Mouse (Mus musculus) erythroid progenitor cell, adult 5-6 weeks (primary cell): ENCODE data around the gene Miga2. TPM values are rescaled to one million over a fixed set of nuclear protein-coding genes. Genes with fewer than 3 reads are reported as not detected.

Experiments
- ATAC-seq: replicated peaks from 2 replicates; pipeline ENCODE4 v1.8.0; 2016; ENCODE audit warnings: moderate number of reproducible peaks, mild to moderate bottlenecking, moderate TSS enrichment, inconsistent platforms; ENCODE audit not compliant: poor library complexity, low FRiP score, severe bottlenecking
- total RNA-seq, 2 experiments: library from RNA; stranded (forward) in 1 of 2; stranded (reverse) in 1 of 2; fragments of 150-400 nt in 1 of 2; fragments of 186-747, 209-891 nt in 1 of 2; gene quantifications; 2 replicates each; pipeline versions ENCODE4 v1.2.3 to v1.2.4; 2015 to 2017; ENCODE audit warnings: low replicate concordance in 2 of 2

Miga2 gene
- total RNA-seq, 2 experiments from 2014 or later, result 3.8 to 12.4 TPM

DNA sequence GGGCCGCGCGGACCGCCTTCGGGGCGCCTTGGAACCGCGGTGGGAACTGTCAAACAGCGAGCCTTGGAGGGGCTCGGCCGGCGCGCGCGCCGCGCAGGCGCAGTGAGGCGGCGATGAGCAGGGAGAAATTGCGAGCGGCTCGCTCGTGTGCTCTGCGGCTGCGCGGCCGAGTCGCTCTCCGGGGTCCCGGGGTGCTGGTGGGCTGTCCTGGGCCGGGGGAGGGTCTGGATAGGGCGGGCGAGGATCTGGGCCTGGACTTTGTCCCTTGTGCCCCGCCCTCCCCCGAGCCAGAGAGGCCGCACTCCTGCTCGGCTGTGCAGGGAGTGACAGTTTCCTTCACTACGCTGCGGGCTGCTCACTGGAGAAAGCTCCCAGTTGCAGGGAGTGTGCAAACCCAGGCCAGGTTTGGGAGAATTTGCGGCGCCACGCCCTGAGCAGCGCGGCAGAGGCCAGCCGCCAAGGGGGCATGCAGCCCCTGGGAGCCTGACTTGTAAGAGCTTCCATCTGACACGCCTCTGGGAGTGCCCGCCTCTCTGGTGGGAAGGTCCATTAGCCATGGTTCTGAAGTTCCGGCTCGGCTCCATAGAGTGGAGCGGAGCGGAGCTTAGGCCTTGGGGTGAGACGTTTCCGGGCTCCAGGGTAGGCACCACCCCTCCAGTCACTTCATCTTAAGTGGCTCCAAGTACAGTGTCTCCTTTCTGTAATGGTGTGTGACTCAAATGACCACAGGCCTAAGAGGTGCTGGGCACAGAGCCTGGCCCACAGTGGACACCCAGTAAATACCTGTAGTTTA lies 28.7 kb downstream of the Miga2 start:
- ATAC-seq, result peak; percentile 22

DNA sequence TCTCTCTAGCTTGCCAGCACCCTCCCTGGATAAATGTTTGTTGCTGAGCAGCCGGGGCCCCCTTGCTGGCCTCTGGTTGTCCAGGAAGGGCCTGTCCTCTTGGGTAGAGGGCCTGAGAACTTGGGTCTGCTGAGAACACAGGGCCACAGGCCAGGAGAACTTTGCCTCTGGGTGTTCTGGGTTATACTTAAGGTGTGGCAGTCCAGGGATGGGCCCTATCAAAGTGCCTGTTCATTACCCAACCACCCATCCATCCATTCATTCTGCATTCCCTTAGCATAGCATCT lies 29.3 kb downstream of the Miga2 start:
- no peak for ATAC-seq

DNA sequence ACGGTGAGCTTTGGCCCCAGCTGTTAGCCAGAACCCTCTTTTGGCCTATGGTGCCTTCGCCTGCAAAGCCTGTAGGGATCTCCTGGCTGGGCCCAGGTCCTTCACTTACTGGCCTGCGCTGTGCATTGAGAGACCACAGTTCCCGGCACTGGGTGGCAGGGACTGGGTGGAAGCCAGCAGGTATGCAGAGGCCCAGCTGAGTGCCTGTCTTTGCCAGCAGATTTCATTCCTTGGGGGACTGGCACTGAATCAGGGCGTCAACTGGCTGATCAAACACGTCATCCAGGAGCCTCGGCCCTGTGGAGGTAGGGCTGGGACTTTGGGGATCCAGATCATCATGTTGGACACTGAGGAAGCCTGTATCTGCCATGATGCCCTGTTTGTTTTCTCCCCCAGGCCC lies 31.7 kb downstream of the Miga2 start:
- ATAC-seq, result no peak

DNA sequence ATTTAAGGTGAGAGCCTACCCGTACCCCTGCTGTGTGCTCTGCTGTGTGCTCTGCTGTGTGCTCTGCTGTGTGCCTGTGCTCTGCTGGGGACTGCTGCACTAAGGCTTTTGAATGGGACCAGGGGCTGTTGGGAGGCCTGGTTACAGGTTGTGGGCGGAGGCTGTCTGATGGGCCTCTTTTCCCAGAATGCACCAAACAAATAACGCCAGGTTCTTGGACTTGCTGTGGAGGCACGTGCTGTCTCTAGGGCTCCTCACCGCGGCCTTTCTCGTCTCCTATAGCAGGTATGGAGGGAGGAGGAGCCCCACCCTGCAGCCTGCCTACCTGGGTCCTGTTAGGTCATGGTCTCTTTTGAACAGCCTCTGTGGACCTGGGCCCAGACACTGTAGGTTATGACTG lies 32.2 kb downstream of the Miga2 start:
- no peak for ATAC-seq

DNA sequence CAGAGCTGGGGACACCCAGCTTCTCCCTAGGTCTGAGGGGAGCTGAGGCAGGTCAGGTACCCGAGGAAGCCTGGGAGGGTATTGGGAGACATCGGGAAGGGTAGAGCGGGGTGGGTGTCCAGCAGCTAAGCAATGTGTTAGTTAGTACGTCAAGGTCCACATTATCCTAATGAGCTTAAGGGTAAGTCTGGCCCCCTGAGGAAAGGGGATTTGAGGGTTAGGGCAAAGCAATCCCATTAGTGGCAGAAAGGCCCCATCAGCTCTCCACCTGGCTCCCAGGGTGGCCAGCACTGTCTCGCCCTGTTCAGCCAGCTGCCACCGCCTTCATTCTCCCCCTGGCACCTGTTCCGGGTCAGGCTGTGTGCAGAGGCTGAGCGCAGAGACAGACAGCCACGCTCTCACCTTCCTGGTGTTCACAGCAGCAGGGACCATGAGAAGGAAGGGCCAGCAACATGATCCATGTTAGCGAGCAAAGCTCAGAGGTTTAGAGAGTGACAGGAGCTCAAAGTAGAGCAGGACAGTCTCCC lies 34.0 kb downstream of the Miga2 start:
- no peak for ATAC-seq

DNA sequence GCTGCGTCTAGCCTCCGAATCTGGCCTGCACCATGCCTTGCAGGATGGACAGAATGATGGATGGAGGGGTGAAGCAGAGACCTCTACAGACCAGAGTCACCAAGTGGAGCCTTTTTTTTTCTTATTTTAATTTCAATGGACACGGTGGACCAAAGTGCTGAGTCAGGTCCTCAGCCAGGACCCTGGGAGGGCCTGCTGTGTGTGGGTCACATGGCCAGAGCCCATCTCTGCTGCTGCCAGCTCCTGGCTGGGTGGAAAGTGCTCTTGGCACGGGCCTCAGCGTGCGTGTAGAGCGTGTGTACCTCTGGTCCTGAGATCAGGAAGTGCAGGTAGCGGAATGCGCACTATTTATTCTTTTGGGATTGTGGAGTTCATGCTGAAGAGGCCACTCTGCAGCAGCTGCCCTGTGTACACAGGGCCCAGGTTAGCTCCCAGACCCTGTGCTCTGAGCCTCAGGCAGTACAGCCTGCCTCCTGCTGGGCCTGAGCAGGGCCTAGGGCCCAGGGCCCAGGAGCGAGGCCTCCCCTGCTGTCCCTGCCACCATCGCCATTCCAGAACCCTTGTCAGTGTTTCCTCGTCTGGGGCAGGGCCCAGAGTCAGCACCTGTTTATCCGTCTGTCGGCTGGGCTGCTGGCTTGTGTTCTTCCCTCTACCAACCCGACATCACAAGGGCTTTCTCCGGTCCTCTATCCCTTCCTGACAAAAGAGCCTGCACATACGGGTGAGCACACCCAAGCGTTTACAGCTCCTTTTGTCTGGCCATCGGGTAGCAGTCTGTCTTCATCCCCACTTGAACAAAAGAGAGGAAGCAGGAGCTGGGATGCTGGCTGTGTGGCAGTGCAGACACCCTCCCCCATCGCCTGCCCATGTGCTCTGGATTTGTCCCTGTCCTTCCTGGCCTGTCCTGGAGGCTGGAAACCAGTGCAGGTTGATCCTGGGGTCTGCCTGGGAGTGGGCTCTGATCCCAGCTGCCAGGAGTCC lies 35.4 kb downstream of the Miga2 start:
- ATAC-seq, result no peak

DNA sequence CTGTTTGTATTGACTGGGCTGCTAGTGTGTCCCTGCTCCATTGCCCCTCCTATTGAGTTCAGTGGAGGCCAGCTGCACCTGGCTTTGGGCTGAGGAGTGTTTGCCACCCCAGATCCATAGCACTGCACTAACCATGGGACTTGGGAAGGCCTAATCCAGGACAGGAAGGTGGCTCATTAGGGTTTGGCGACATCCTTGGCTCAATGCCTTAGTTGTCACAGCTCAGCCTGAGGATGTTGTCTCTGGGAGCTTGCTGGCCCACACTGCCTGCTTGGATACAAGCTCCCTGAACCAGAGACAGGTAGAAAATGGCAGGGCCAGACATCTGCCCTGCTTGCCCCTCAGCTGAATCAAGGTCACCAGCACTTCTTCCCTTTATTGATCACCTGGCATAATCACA lies 37.5 kb downstream of the Miga2 start:
- ATAC-seq, result no peak

DNA sequence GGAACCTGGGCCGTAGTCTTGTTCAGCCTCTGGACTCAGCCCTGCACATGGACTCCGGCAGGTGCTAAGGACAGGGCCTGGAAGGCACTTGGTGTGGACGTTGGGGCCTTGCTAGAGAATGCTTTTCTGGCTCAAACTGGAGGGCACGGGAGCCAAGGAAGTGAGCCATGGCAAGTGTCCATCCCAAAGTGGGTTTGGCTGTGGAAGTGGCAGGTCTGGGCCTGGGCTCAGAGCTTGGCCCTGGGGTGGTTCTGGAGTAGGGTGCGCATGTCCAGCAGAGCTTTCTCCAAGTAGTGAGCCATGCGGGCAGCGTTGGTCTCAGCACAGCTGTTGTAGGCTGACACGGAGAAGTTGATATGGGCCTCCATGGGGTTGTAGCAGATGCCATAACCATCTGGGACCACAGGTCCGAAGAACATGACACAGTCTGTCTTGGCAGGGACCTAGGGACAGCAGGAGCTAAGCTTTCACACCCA lies 38.4 kb downstream of the Miga2 start:
- ATAC-seq, result no peak

DNA sequence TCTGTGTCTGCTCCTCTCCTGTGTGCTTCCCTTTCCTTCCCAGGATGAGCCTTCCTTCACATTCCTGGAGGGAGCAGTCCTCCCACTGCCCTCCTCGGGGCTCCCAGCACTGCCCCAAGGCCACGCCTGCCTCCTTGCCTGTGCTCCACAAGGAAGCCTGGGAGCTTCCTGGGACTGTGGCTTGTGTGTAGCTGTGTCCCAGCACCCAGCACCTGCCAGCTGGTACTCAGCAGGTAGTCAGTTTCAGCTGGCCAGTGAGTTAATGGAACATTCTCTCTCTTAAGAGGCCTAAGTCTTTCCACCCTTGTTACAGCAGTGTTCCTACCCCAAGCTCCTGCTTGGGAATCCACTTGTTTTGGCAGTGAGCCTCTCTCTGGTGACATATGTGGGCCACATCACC lies 38.8 kb downstream of the Miga2 start:
- ATAC-seq, result no peak

DNA sequence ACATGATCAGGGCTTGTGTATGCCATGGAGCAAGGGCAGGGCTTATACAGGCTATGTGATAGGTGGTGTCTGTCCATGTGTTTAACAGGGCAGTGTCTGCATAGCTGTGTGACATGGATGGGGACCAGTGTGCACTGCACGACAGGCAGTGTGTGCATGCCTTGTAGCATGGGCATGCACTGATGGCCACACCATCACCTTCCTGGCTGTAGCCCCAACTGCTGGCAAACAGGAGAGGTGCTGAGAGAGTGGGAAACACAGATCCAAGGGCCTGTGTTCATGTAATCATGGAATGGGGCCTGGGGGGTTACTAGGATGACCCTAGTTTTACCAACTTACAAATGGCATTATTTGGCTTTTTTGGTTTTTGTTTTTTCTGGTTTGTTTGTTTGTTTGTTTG lies 39.8 kb downstream of the Miga2 start:
- ATAC-seq, result no peak

DNA sequence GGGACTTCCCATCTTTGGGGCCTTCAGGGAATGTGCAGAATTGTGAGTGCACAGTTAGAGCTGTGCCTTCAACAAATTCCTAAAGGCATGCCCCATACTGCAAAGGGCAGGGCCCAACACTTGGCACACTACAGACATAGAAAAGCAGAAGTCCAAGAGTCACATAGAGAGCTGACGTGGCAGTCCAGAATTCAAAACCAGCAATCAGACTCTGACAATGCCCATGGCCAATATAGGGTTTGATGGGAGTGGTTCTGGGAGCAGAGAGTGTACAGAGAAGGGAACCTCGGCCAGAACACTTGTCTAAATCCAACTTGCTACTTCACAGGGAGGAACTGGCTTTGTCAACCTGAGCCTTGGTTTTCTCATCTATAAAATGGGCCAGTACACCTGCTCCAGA lies 43.2 kb downstream of the Miga2 start:
- no peak for ATAC-seq

DNA sequence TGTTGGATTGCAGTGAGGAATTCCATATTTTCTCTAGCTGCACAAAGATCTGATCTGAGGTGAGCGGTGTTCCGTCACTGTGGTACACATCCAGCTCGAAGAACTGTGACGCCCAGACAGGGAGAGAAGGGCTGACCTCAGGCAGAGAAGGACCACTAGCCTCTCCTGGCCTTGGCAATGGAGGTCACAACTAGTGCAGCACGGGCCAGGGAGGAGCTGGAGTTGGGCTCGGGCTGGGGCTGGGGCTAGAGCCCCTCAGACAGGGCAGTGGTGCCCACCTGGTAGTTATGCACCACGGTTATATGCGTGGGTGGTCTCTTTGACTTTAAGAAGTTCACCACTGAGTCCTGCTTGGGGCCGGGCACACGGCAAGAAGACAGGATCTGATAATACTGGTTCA lies 43.7 kb downstream of the Miga2 start:
- no peak for ATAC-seq

DNA sequence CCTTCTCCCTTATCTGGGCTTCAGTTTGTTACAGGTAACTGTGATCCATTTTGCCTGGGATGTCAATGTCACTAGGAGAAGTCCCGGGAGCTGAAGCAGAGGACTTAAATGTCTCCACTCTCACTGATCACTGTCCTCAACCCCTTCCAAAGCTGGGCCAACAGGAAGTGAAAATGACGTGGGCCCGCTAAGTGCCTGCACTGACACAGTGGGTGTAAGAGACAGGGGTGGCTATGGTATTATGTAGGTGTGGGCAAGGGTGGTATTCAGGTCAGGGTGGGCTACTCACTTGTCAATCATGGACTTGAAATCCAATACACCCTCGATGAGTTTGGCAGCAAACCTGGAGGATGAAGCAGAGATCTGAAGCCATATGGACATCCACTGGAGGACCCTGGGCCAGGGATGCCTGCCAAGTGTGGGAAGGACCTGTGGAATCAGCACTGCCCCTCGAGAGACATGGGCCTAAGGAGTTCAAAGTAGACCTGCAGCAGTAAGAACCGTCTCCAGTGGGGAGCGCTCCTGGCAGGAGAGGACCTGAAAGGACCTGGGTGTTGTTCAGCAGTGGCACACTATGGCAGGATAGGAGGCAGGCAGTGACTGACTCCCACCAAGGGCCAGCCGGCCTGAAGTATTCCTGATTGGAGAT lies 44.5 kb downstream of the Miga2 start:
- ATAC-seq, result no peak

DNA sequence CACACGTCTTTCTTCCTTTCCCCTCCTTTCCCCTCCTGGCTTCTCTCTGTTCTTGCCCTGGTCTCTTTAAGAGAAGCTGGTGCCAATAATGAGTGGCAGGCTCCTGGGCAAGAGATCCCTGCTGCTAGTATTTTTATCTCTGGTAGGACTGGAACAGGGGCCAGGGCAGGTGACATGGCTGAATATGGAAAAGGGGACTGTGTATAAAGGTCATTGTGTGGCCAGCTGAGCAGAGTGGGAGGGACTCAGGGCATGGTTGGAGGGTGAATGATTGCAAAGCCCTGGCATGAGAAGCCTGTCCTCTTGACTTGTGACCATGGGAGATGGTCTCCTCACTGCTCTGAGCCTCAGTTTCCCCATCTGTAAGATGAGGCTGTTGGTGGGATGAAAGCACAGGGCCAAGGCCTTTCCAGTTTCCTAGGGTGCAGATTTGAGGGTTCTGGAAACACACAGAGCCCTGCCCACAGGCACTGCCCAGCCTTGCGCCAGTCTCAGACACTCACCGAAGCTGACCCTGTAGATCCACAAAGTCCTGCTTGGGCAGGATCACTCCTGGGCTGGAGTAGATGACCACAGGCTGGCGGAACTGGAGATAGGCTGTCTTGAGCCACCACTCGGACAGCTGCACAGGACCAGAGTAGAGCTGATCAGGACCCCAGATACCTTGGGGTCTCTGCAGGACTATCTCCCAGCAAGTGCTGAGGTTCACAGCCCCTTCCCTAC lies 45.6 kb downstream of the Miga2 start:
- ATAC-seq, result no peak

DNA sequence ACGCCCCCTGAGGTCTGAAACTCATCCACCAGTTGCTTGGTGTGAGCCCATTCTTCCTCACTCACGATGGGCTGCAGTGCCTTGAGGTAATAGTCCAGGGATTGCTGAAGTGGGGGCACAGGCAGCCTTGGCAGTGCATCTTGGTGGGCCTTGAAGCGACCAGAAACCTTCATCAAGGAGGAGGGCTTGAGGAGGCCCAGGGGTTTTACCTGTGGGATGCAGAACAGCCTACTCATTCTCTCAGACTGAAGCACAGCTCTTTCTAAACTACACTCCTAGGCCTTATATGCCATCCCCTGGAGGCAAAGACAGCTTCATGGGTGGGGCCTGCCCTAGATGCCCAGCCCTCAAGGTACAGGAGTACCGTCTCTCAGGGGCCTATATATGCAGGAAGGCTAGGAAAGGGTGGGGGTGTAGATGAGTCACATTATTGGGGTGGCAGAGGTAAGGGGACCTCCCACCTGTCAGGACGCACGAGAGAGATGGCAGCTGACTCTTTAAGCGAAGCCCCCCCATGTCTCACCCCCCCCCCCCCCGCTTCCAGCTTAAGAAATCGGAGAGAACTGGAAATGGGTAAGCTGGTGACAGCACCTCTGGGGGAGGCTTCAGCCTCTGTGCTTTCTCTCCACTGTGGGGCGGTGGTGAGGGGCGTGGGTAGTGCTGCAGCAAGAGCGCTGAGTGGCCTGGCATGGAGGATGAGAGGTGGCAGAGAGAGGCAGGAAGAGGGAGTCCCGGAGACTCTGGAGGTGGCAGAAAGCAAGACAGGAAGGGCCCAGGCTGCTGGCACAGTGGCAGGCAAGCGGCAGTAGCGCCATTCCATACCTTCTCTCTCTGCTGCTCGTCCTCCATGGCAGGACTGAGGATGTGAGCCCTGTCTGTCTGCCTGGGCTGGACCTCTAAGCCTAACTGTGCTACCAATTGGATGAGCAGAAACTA lies 49.3 kb downstream of the Miga2 start:
- no peak for ATAC-seq

DNA sequence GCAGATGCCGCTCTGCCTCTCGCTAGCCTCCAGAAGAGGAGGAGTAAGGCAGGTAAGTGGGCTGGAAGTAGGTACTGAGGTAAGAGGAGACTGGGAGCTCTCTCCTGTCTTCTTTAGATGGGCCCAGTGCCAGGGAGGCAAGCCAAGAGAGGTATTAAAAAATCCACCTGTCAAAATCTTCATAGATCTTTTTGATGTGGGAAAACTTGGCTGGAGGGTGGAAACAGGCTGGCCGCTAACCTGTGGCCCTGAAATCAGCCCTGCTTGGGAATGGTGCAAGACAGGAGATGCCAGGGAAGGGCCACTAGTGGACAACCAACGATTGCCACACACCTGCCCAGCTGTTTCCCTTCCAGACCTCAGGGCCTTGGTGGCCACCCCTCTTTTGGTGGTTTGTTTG lies 50.1 kb downstream of the Miga2 start:
- ATAC-seq, result no peak

DNA sequence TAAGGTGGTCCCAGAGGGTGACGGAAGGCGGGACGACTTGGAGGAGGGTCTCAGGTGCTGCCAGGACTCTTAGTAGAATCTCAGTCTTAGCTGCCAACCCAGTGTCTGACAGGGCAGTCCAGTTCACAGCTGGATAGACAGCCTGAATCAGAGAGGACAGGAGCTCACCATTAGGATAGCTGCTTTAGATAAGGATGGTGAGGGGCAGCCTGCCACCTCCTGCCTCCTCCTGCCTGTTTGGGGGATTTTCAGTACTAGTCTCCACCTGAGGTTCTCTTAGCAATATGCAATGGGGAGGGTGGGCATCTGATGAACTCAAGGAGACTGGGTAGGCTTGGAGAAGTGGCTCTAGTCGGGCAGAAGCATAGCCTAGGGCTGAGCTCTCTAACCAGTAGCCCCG lies 50.6 kb downstream of the Miga2 start:
- ATAC-seq, result 0 out of 2 replicates have a peak, but pooled peaks have one; percentile 20

DNA sequence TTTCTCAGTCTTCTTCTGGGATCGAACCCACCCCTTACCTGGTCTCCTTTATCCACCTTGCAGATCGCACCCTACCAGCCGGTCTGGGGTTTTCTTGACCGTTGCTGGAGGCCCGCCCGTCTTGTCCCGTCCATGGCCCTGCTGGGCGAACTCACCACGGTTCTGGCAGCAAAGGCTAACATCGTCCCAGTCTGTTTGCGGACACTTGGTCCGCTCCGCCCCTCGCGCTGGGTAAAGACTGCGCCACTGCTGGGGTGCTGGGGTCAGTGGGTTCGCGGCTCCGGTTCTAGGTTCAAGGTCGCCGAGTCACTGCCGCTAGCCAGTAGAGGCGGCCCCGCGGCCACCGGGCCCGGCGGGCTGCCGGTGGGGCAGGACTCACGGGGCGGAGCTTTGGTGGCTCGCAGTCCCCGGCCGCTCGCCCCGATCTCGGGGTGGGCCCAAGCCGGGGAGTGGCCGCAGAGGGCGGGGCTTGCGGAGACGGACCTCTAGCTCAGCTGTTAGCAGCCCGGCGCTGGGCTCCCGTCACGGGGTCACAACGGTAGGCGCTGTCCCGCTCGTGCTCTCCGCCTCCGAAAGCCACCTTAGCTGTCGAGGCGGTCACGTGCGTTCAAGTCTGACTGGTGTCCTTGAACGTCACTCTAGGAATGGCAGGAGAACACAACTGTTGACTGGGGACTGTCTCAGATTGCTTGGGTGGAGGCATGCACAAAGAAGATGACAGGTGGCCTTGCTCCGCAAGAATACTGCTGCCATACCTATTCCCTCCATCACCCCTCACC lies 51.3 kb downstream of the Miga2 start, which contains the start of gene Crat:
Crat (minus strand) TSS at position 657 of the 779 bp plus-strand sequence.
- peak; percentile 80 for ATAC-seq
